Mouse (Mus musculus) lung, adult 2 months (tissue): ENCODE results near the gene Tnfrsf22. TPM values are rescaled to one million over a fixed set of nuclear protein-coding genes. Genes with fewer than 3 reads are reported as not detected.
A peak's percentile ranks its signal among the peaks of the same experiment; 100 is the strongest.
"Not testable (repeated sequence)": the region's sequence is repeated elsewhere in the genome, so short reads cannot be mapped to it uniquely, and the experiment has no call there.

Experiments used
- DNase-seq: peaks from one replicate; pipeline ENCODE4 v3.0.0; 2022
- H3K4me1 ChIP-seq: fragments of 200-500 bp; 2 replicates; pipeline ENCODE4 v1.6.1; 2011; ENCODE audit warnings: low read length; ENCODE audit not compliant: control insufficient read depth, insufficient read depth
- H3K4me3 ChIP-seq: fragments of 200-500 bp; replicated peaks from 2 replicates; pipeline ENCODE3; 2011; ENCODE audit warnings: low read depth, mild to moderate bottlenecking, control low read depth, low read length; ENCODE audit errors: extremely low read depth
- CTCF ChIP-seq: fragments of 200-500 bp; IDR thresholded peaks from 2 replicates; pipeline ENCODE4 v1.5.1; 2011; ENCODE audit warnings: mild to moderate bottlenecking, low read length, control low read depth; ENCODE audit not compliant: insufficient read depth
- POLR2A ChIP-seq: fragments of 200-500 bp; IDR thresholded peaks from 2 replicates; pipeline ENCODE4 v1.6.1; 2011; ENCODE audit warnings: low read depth, mild to moderate bottlenecking, control low read depth, low read length, borderline replicate concordance; ENCODE audit errors: extremely low read depth
- WGBS: fragments of 180-500 bp; shearing (Covaris S2); methylation state at CpG from one replicate; pipeline ENCODE4 v1.1.7; 2018; 5-methylcytosine and 5-hydroxymethylcytosine counted together
- polyA plus RNA-seq: library from polyadenylated mRNA; depleted of rRNA; stranded (reverse); fragments of >200 nt; gene quantifications from 2 replicates; pipeline ENCODE4 v1.2.3, GENCODE M21; 2012; rRNA removed

Tnfrsf22 gene
- 5.7 and 6.5 TPM in 2 replicates for polyA plus RNA-seq

- peak within 1 kb of the TSS; percentile 79 for H3K4me3 ChIP-seq
- WGBS = 3% methylated on average over 39 of the region's 39 CpGs
- peak; percentile 73 for DNase-seq
- TF ChIP-seq CTCF (no peak), POLR2A (no peak; the same call in 1 of the 2 replicates)
- no peaks in the 10 kb centered on the region for H3K4me1 ChIP-seq
These were observed at the start of gene Tnfrsf22 for GRCm38 (mm10) chr7:143649034-143649768. Gene Tnfrsf22, minus strand, starts transcription at chr7:143649661.

- Histone ChIP-seq H3K4me1 (no peaks in the 10 kb centered on the region), H3K4me3 (no peak overlapping the region)
- DNase-seq = no peak
- no peak for TF ChIP-seq POLR2A
- peak; percentile 23; the same call in 1 of the 2 replicates for TF ChIP-seq CTCF
- 71% methylated on average over 2 of the region's 2 CpGs for WGBS
These were observed 46.7 kb upstream of the Tnfrsf22 start for GRCm38 (mm10) chr7:143696140-143696539.

- TF ChIP-seq CTCF (no peak), POLR2A (no peak)
- WGBS = 93% methylated on average over 7 of the region's 7 CpGs
- Histone ChIP-seq H3K4me3 (no peak overlapping the region), H3K4me1 (no peaks in the 10 kb centered on the region)
- no peak for DNase-seq
These were observed 45.1 kb upstream of the Tnfrsf22 start for GRCm38 (mm10) chr7:143694550-143694949.

GRCm38 (mm10) chr7:143692746-143693510 lies 43.5 kb upstream of the Tnfrsf22 start:
- H3K4me3 ChIP-seq = no peak overlapping the region
- DNase-seq = no peak
- WGBS = 91% methylated on average over 12 of the region's 12 CpGs
- TF ChIP-seq CTCF (no peak), POLR2A (no peak)
- no peaks in the 10 kb centered on the region for H3K4me1 ChIP-seq

GRCm38 (mm10) chr7:143691909-143692308 lies 42.4 kb upstream of the Tnfrsf22 start:
- TF ChIP-seq CTCF (no peak), POLR2A (no peak)
- no peaks in the 10 kb centered on the region for H3K4me1 ChIP-seq
- WGBS = 97% methylated on average over 4 of the region's 4 CpGs
- no peak for DNase-seq
- H3K4me3 ChIP-seq = no peak overlapping the region

- TF ChIP-seq POLR2A (no peak), CTCF (no peak)
- no peak for DNase-seq
- Histone ChIP-seq H3K4me1 (no peaks in the 10 kb centered on the region), H3K4me3 (no peak overlapping the region)
- 82% methylated on average over 5 of the region's 5 CpGs for WGBS
These were observed 41.7 kb upstream of the Tnfrsf22 start for GRCm38 (mm10) chr7:143691181-143691580.

- no peaks in the 10 kb centered on the region for H3K4me1 ChIP-seq
- H3K4me3 ChIP-seq = no peak overlapping the region
- TF ChIP-seq POLR2A (no peak), CTCF (no peak)
- DNase-seq = no peak
- 55% methylated on average over 4 of the region's 4 CpGs for WGBS
These were observed 40.5 kb upstream of the Tnfrsf22 start for GRCm38 (mm10) chr7:143689946-143690345.

- 77% methylated on average over 7 of the region's 7 CpGs for WGBS
- no peak for DNase-seq
- no peak overlapping the region for H3K4me3 ChIP-seq
- TF ChIP-seq CTCF (no peak), POLR2A (no peak)
- no peaks in the 10 kb centered on the region for H3K4me1 ChIP-seq
These were observed 40.0 kb upstream of the Tnfrsf22 start for GRCm38 (mm10) chr7:143689481-143689880.

- 82% methylated on average over 3 of the region's 3 CpGs for whole genome bisulfite sequencing
- not testable (repeated sequence) for H3K4me1 ChIP-seq, H3K4me3 ChIP-seq, DNase-seq
These were observed 37.2 kb upstream of the Tnfrsf22 start for GRCm38 (mm10) chr7:143686676-143687075.

- not testable (repeated sequence) for H3K4me1 ChIP-seq, DNase-seq, H3K4me3 ChIP-seq
- WGBS = 36% methylated on average over 4 of the region's 4 CpGs
These were observed 36.7 kb upstream of the Tnfrsf22 start for GRCm38 (mm10) chr7:143686191-143686590.
